Mouse (Mus musculus): ENCODE data around the gene Gm20696. TPM values are rescaled to one million over a fixed set of nuclear protein-coding genes. Genes with fewer than 3 reads are reported as not detected.

The Gm20696 gene
- polyA plus RNA-seq, 1 experiment = not detected

GRCm38 (mm10) chr6:99674482-99674881 lies 7.9 kb upstream of the Gm20696 start:
- no peak overlapping the region for H3K4me3 ChIP-seq (ENCODE audit: insufficient read depth, low read depth, low read length)
- no peak overlapping the region for H3K27ac ChIP-seq (replicated peaks; ENCODE audit: low read depth, low read length)
- H3K4me1 ChIP-seq (ENCODE audit: control insufficient read depth, insufficient read depth, insufficient read length, low read length) = no peaks in the 10 kb centered on the region

GRCm38 (mm10) chr6:99671768-99672167 lies 5.2 kb upstream of the Gm20696 start:
- Histone ChIP-seq H3K4me1 (ENCODE audit: control insufficient read depth, insufficient read depth, insufficient read length, low read length) (no peaks in the 10 kb centered on the region), H3K27ac (replicated peaks; ENCODE audit: low read depth, low read length) (no peak overlapping the region), H3K4me3 (ENCODE audit: insufficient read depth, low read depth, low read length) (no peak overlapping the region)

- Histone ChIP-seq H3K4me3 (ENCODE audit: insufficient read depth, low read depth, low read length) (no peak overlapping the region), H3K27ac (replicated peaks; ENCODE audit: low read depth, low read length) (no peak overlapping the region), H3K4me1 (ENCODE audit: control insufficient read depth, insufficient read depth, insufficient read length, low read length) (no peaks in the 10 kb centered on the region)
Observed at GRCm38 (mm10) chr6:99670481-99671119, 4.0 kb upstream of the Gm20696 start.

GRCm38 (mm10) chr6:99669481-99670325 lies 3.1 kb upstream of the Gm20696 start:
- Histone ChIP-seq H3K4me1 (ENCODE audit: control insufficient read depth, insufficient read depth, insufficient read length, low read length) (no peaks in the 10 kb centered on the region; the same call in 1 of the 2 replicates), H3K4me3 (ENCODE audit: insufficient read depth, low read depth, low read length) (no peak overlapping the region), H3K27ac (replicated peaks; ENCODE audit: low read depth, low read length) (no peak overlapping the region)

GRCm38 (mm10) chr6:99667290-99667689 lies 693 bp upstream of the Gm20696 start:
- 0 out of 2 replicates have a peak overlapping the region, but pooled peaks have one; percentile 46 for H3K27ac ChIP-seq (replicated peaks; ENCODE audit: low read depth, low read length)
- peaks cover 9% of the 10 kb centered on the region; the same call in 1 of the 2 replicates for H3K4me1 ChIP-seq (ENCODE audit: control insufficient read depth, insufficient read depth, insufficient read length, low read length)
- H3K4me3 ChIP-seq (ENCODE audit: insufficient read depth, low read depth, low read length) = 0 out of 2 replicates have a peak overlapping the region, but pooled peaks have one; percentile 63

GRCm38 (mm10) chr6:99665457-99666317 lies 910 bp downstream of the Gm20696 start:
- Histone ChIP-seq H3K27ac (replicated peaks; ENCODE audit: low read depth, low read length) (peak overlapping the region; percentile 91), H3K4me1 (ENCODE audit: control insufficient read depth, insufficient read depth, insufficient read length, low read length) (peaks cover 14% of the 10 kb centered on the region)

GRCm38 (mm10) chr6:99663232-99663631 lies 3.4 kb downstream of the Gm20696 start:
- Histone ChIP-seq H3K27ac (replicated peaks; ENCODE audit: low read depth, low read length) (no peak overlapping the region), H3K4me1 (ENCODE audit: control insufficient read depth, insufficient read depth, insufficient read length, low read length) (peaks cover 24% of the 10 kb centered on the region)

More at GRCm38 (mm10) chr6:99665457-99666317, 910 bp downstream of the Gm20696 start:
- H3K4me3 ChIP-seq (ENCODE audit: insufficient read depth, low read depth, low read length) = peak overlapping the region; percentile 98

GRCm38 (mm10) chr6:99660443-99660842 lies 6.2 kb downstream of the Gm20696 start:
- Histone ChIP-seq H3K4me1 (ENCODE audit: control insufficient read depth, insufficient read depth, insufficient read length, low read length) (peaks cover 36% of the 10 kb centered on the region), H3K27ac (replicated peaks; ENCODE audit: low read depth, low read length) (no peak overlapping the region; the same call in 1 of the 2 replicates), H3K4me3 (ENCODE audit: insufficient read depth, low read depth, low read length) (no peak overlapping the region)

More at GRCm38 (mm10) chr6:99663232-99663631, 3.4 kb downstream of the Gm20696 start:
- H3K4me3 ChIP-seq (ENCODE audit: insufficient read depth, low read depth, low read length) = no peak overlapping the region

GRCm38 (mm10) chr6:99658586-99658985 lies 8.0 kb downstream of the Gm20696 start:
- Histone ChIP-seq H3K27ac (replicated peaks; ENCODE audit: low read depth, low read length) (0 out of 2 replicates have a peak overlapping the region, but pooled peaks have one; percentile 47), H3K4me1 (ENCODE audit: control insufficient read depth, insufficient read depth, insufficient read length, low read length) (peaks cover 31% of the 10 kb centered on the region), H3K4me3 (ENCODE audit: insufficient read depth, low read depth, low read length) (no peak overlapping the region)

GRCm38 (mm10) chr6:99656088-99656487 lies 10.5 kb downstream of the Gm20696 start:
- H3K4me1 ChIP-seq (ENCODE audit: control insufficient read depth, insufficient read depth, insufficient read length, low read length) = peaks cover 27% of the 10 kb centered on the region
- no peak overlapping the region for H3K4me3 ChIP-seq (ENCODE audit: insufficient read depth, low read depth, low read length)
- peak overlapping the region; percentile 19 for H3K27ac ChIP-seq (replicated peaks; ENCODE audit: low read depth, low read length)

- Histone ChIP-seq H3K27ac (replicated peaks; ENCODE audit: low read depth, low read length) (peak overlapping the region; percentile 19), H3K4me1 (ENCODE audit: control insufficient read depth, insufficient read depth, insufficient read length, low read length) (peaks cover 22% of the 10 kb centered on the region), H3K4me3 (ENCODE audit: insufficient read depth, low read depth, low read length) (no peak overlapping the region)
Observed at GRCm38 (mm10) chr6:99655488-99655887, 11.1 kb downstream of the Gm20696 start.

GRCm38 (mm10) chr6:99654343-99654742 lies 12.3 kb downstream of the Gm20696 start:
- Histone ChIP-seq H3K27ac (replicated peaks; ENCODE audit: low read depth, low read length) (no peak overlapping the region), H3K4me1 (ENCODE audit: control insufficient read depth, insufficient read depth, insufficient read length, low read length) (peaks cover 21% of the 10 kb centered on the region), H3K4me3 (ENCODE audit: insufficient read depth, low read depth, low read length) (no peak overlapping the region)

- Histone ChIP-seq H3K27ac (replicated peaks; ENCODE audit: low read depth, low read length) (no peak overlapping the region), H3K4me3 (ENCODE audit: insufficient read depth, low read depth, low read length) (no peak overlapping the region), H3K4me1 (ENCODE audit: control insufficient read depth, insufficient read depth, insufficient read length, low read length) (peaks cover 7% of the 10 kb centered on the region; the same call in 1 of the 2 replicates)
Observed at GRCm38 (mm10) chr6:99652341-99652740, 14.3 kb downstream of the Gm20696 start.

GRCm38 (mm10) chr6:99649307-99649706 lies 17.3 kb downstream of the Gm20696 start:
- Histone ChIP-seq H3K27ac (replicated peaks; ENCODE audit: low read depth, low read length) (no peak overlapping the region), H3K4me1 (ENCODE audit: control insufficient read depth, insufficient read depth, insufficient read length, low read length) (peaks cover 3% of the 10 kb centered on the region; the same call in 1 of the 2 replicates), H3K4me3 (ENCODE audit: insufficient read depth, low read depth, low read length) (no peak overlapping the region)

Data from brown adipose tissue, adult 24 weeks (tissue).